Mouse (Mus musculus): ENCODE measurements at regions not wholly inside any gene's neighbourhood (a gene's known extent, or its start where the extent isn't known, plus 50 kb on each side); places are given as distances from the start of the nearest gene placed in this dataset.

DNA sequence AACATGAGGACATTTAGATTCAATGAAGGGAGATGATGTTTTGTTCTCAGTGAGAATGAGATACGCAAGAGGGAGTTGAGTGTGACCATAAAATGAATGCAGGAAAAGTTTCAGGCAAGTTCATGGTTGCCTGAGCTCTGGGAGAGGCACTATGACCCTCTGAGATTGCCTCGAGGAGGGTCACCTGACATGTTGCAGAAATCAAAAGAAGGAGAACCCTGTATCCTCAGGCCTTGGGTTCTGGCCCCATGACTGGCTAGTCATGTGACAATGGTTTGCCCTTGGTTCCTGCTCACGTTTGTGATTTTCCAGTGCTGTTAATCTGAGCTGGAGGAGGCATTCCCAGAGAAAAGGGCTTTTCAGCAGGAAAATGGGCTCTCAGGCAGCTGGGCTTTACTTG is 98.9 kb downstream of the Mab21l3 start:
- no peak for DNase-seq (ENCODE audit: extremely low spot score in 1 of 2, low spot score in 2 of 2)
- H3K4me3 ChIP-seq = no peak overlapping the region
- H3K27ac ChIP-seq = 0 out of 2 replicates have a peak overlapping the region, but pooled peaks have one; percentile 6
- no peak for TF ChIP-seq CTCF (IDR thresholded peaks at IDR 0.05)
- intact Hi-C loops (cut with DNase I) = loop anchor here (2.0 kb wide), 1 partner anchor 145 kb away; the partner anchor contains the start of gene Atp1a1

GRCm38 (mm10) chr3:101749031-101749632 is 99.6 kb downstream of the Mab21l3 start:
- H3K27ac ChIP-seq = peak overlapping the region; percentile 29; the same call in 1 of the 2 replicates
- H3K4me3 ChIP-seq = no peak overlapping the region
- TF ChIP-seq CTCF (IDR thresholded peaks at IDR 0.05) = no peak
- intact Hi-C loops (cut with DNase I) = loop anchor here (2.0 kb wide), 1 partner anchor 144 kb away; the partner anchor contains the start of gene Atp1a1
- peak; percentile 32 to 40 for DNase-seq (ENCODE audit: extremely low spot score in 1 of 2, low spot score in 2 of 2)

DNA sequence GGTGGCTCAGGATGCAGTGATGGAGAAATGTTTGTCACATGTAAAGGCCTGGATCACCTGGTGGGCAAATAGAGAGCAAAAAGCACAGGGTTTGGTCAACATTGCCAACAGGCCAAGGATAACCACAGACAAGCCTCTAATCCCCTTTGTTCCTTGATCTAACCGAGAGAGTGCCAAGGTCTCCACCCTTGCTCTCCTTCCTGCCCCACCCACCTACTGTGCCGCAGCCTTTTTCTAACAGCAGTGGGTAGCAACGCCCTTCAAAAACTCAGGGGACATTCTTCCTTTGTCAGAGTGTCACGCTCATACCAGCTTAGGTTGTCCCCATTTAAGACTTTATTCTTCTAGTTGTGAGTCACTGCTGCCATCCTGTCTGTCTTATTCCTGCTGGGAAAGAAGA is 100.6 kb downstream of the Mab21l3 start:
- TF ChIP-seq CTCF (IDR thresholded peaks at IDR 0.05) = no peak
- intact Hi-C loops (cut with DNase I) = loop anchor here (2.0 kb wide), 1 partner anchor 143 kb away; the partner anchor contains the start of gene Atp1a1
- Histone ChIP-seq H3K4me3 (no peak overlapping the region), H3K27ac (peak overlapping the region; percentile 29; the same call in 1 of the 2 replicates)
- DNase-seq (ENCODE audit: extremely low spot score in 1 of 2, low spot score in 2 of 2) = no peak

- DNase-seq (ENCODE audit: extremely low spot score in 1 of 2, low spot score in 2 of 2) = no peak
- TF ChIP-seq CTCF (IDR thresholded peaks at IDR 0.05) = no peak
- intact Hi-C loops (cut with DNase I) = loop anchor here (2.0 to 5.0 kb wide), 2 partner anchors 54 to 79 kb away; no protein-coding TSS in a partner anchor
- Histone ChIP-seq H3K4me3 (no peak overlapping the region), H3K27ac (0 out of 2 replicates have a peak overlapping the region, but pooled peaks have one; percentile 53)
These were observed 107.9 kb downstream of the Mab21l3 start for GRCm38 (mm10) chr3:101740906-101741305.

DNA sequence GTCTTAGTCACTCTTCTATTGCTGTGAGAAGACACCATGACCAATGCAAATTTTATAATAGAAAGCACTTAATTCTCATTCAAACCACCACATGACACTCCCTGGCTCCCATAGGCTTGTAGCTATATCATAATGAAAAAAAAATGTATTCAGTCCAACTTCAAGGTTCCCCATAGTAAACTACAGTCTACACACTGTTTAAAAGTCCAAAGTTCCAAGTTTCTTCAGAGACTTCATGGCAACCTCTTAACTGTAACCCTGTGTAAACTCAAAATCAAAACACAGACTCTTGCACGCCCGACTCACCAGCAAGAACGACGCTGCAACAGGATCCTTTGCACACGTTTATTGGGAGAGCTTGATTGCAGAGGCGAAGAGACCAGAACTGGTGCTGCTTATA is 111.6 kb downstream of the Mab21l3 start:
- DNase-seq (ENCODE audit: extremely low spot score in 1 of 2, low spot score in 2 of 2) = no peak
- Histone ChIP-seq H3K27ac (no peak overlapping the region), H3K4me3 (no peak overlapping the region)
- intact Hi-C loops (cut with DNase I) = no loop called here
- no peak for TF ChIP-seq CTCF (IDR thresholded peaks at IDR 0.05)

GRCm38 (mm10) chr3:101729044-101729443 is 119.7 kb downstream of the Mab21l3 start:
- no peak overlapping the region for H3K4me3 ChIP-seq
- TF ChIP-seq CTCF (IDR thresholded peaks at IDR 0.05) = no peak
- intact Hi-C loops (cut with DNase I) = no loop called here
- no peak for DNase-seq (ENCODE audit: extremely low spot score in 1 of 2, low spot score in 2 of 2)
- no peak overlapping the region for H3K27ac ChIP-seq

DNA sequence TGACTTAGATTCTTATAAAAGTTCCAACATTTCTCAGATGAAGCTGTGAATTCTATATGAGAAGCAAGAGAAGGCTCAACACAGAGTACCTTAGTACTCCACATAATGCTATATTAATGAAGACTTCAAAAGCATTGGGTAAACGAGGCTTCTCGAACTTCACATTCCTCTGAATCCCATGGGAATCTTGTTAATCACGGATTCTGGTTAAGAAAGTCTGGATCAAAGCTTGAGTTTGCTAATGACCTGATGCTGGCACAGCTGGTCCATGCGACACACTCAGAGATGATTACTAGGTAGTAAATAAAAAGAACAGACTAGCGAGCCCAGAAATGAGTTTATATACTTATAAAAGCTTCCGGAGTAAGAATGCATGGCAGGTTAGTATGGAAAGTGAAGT is 118.4 kb upstream of the Atp1a1 start:
- no peak for DNase-seq (ENCODE audit: extremely low spot score in 1 of 2, low spot score in 2 of 2)
- no peak for TF ChIP-seq CTCF (IDR thresholded peaks at IDR 0.05)
- Histone ChIP-seq H3K4me3 (no peak overlapping the region), H3K27ac (no peak overlapping the region)
- intact Hi-C loops (cut with DNase I) = no loop called here

- H3K27ac ChIP-seq = no peak overlapping the region
- no peak for TF ChIP-seq CTCF (IDR thresholded peaks at IDR 0.05)
- H3K4me3 ChIP-seq = no peak overlapping the region
- intact Hi-C loops (cut with DNase I) = no loop called here
- DNase-seq (ENCODE audit: extremely low spot score in 1 of 2, low spot score in 2 of 2) = no peak
These were observed 117.5 kb upstream of the Atp1a1 start for GRCm38 (mm10) chr3:101722001-101722400.

GRCm38 (mm10) chr3:101715416-101715815 is 110.9 kb upstream of the Atp1a1 start:
- no peak overlapping the region for H3K4me3 ChIP-seq
- no peak for TF ChIP-seq CTCF (IDR thresholded peaks at IDR 0.05)
- intact Hi-C loops (cut with DNase I) = no loop called here
- DNase-seq (ENCODE audit: extremely low spot score in 1 of 2, low spot score in 2 of 2) = no peak
- no peak overlapping the region for H3K27ac ChIP-seq

DNA sequence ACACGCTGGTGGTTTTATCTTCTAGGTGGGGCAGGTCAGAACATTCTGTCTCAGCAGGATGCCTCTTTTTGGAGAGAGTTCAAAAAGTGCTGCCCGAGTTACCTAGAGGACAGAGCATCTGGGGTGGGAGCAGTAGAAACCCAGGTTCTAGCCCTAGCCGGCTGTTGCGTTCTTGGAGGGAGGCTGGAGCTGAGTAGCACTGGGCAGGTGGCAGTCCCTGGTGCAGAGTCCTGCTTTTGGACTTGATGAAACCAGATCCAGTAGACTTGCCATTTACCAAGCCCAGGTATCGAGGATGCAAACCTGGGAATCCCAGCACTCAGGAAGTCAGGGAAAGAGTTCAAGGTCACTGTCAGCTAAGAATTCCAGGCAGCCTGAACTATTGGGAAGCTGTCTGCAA is 110.3 kb upstream of the Atp1a1 start:
- intact Hi-C loops (cut with DNase I) = no loop called here
- DNase-seq (ENCODE audit: extremely low spot score in 1 of 2, low spot score in 2 of 2) = no peak
- H3K27ac ChIP-seq = no peak overlapping the region

GRCm38 (mm10) chr3:101713669-101714068 is 109.2 kb upstream of the Atp1a1 start:
- no peak for DNase-seq (ENCODE audit: extremely low spot score in 1 of 2, low spot score in 2 of 2)
- no peak overlapping the region for H3K4me3 ChIP-seq
- H3K27ac ChIP-seq = no peak overlapping the region
- intact Hi-C loops (cut with DNase I) = no loop called here
- no peak for TF ChIP-seq CTCF (IDR thresholded peaks at IDR 0.05)

More for the DNA sequence above, 110.3 kb upstream of the Atp1a1 start:
- no peak overlapping the region for H3K4me3 ChIP-seq
- no peak for TF ChIP-seq CTCF (IDR thresholded peaks at IDR 0.05)

DNA sequence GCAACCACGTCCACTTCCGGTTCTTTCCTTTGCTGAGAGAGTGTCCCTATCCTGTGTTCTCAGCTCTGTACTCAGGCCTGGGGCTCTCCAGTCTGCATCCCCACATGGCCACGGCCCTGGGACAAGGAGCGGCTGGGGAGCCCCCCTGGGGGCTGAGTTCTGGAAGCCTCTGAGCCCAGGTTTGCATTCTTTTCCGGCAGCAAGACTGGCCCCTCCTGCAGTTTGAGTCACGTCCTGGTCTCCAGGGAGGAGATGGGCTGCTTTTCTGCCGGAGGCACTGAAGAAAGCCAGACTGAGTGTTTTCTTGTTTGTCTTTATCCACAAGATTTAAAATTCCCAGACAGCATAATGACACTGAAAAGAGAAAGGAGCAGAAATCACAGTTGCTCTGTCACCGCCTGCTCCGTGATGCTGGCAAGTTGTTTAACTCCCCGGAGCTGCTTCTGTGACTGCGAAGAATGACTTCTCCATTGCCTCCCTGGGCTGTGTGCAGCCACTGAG is 108.7 kb upstream of the Atp1a1 start:
- H3K4me3 ChIP-seq = no peak overlapping the region
- H3K27ac ChIP-seq = no peak overlapping the region
- intact Hi-C loops (cut with DNase I) = no loop called here
- no peak for DNase-seq (ENCODE audit: extremely low spot score in 1 of 2, low spot score in 2 of 2)
- no peak for TF ChIP-seq CTCF (IDR thresholded peaks at IDR 0.05)

DNA sequence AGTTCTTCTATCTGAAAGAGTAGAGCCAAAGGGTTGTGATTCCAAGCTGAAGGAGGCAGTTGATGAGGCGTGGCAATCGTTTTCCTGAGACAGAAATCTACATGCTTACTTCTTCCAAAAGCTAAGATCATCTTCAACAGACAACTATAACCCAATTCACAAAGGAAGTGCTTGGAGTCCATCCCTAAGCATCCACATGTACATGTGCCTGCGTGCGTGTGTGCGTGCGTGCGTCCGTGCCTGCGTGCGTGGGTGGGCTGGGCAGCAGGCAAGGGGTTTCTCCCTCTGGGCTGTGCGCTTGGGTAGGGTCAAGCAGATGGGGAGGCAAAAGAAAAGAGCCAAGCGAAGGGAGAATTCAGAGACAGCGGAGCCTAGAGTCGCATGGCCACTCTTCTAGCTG is 108.2 kb upstream of the Atp1a1 start:
- no peak overlapping the region for H3K4me3 ChIP-seq
- no peak for TF ChIP-seq CTCF (IDR thresholded peaks at IDR 0.05)
- DNase-seq (ENCODE audit: extremely low spot score in 1 of 2, low spot score in 2 of 2) = no peak
- intact Hi-C loops (cut with DNase I) = no loop called here
- H3K27ac ChIP-seq = no peak overlapping the region

All from left cerebral cortex, adult 2 months (tissue).